Mouse (Mus musculus) brain, adult 2 months (tissue): ENCODE results near the gene Olfr1192-ps1.
"Not testable (repeated sequence)": the region's sequence is repeated elsewhere in the genome, so short reads cannot be mapped to it uniquely, and the experiment has no call there.

Experiments used
- DNase-seq: peaks from one replicate; pipeline ENCODE4 v3.0.0; 2011; ENCODE audit warnings: low read depth, low spot score

The Olfr1192-ps1 gene

DNA sequence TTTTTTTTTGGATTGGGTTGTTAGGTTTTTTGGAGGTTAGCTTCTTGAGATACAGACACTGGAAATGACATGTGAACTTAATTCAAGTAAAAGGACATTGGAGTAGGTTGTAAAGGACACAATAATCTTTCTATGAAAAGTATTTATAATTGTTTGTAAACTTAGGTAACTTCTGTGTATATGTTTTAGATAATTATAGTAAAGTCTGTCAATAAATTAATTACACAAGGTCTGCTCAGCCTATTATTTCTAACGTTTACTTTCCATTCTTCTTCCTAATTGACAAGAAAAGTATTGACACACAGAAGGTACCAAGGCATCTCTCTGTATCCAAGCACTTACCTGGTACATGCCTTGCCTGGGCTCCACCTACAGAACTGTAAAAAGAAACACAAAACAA, at the start of gene Olfr1192-ps1:
Gene Olfr1192-ps1 (plus strand): TSS at position 301 of the 400 bp plus-strand sequence.
- no peak for DNase-seq

DNA sequence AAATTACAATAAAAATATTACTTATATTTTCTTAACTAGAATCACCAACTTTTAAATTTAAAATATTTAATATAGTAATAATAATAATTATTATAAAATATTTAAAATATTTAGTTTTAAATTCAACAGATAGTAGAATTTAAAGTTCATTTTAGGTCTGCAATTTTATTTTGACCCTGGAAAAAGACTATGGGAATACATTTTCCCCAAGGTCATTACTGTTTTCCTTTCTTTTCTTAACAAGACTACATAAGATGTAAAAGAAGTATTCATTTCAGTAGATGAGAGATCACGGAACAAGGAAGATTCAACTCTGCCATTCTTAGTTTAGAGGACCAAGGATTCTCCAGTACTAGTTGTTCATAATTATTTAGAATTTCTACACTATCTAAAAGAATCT, 8.1 kb upstream of the Olfr1192-ps1 start, which contains the start of gene Olfr1191-ps1:
Gene Olfr1191-ps1 (plus strand): TSS at position 301 of the 400 bp plus-strand sequence.
- not testable (repeated sequence) for DNase-seq

DNA sequence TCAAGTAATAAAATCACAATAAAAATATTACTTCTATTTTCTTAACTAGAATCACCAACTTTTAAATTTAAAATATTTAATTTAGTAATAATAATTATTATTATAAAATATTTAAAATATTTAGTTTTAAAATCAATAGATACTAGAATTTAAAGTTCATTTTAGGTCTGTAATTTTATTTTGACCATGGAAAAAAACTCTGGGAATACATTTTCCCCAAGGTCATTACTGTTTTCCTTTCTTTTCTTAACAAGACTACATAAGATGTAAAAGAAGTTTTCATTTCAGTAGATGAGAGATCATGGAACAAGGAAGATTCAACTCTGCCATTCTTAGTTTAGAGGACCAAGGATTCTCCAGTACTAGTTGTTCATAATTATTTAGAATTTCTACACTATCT, 27.0 kb downstream of the Olfr1192-ps1 start, which contains the start of gene Olfr1193:
Gene Olfr1193 (plus strand): TSS at position 301 of the 400 bp plus-strand sequence.
- not testable (repeated sequence) for DNase-seq

- DNase-seq = no peak
These were observed 40.8 kb downstream of the Olfr1192-ps1 start, which contains the start of gene Olfr1195 for GRCm38 (mm10) chr2:88689087-88689486. TSS of gene Olfr1195 (minus strand) at chr2:88689187.

DNA sequence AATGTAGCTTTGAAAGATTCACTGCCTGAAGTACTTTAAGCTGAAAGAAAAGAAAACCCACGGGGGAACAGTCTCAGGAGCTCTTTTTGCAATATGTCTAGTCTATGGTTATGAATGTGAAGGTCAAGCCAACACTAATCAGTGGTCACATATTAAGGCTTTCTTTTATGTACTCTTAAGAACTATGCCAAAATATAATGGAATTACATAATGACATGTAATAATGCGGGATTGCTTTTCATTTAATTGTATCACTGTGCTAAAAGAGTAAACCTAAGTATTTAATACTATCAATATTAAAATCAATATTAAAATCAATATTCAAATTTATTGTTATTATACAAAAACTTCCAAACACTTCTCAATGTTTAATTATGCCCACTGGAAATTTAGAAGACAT, 56.2 kb downstream of the Olfr1192-ps1 start, which contains the start of gene Olfr1196:
Gene Olfr1196 (minus strand): TSS at position 101 of the 400 bp plus-strand sequence.
- no peak for DNase-seq
